Mouse (Mus musculus) ES-Bruce4 (cell line): ENCODE measurements around the gene Gm11168. TPM values are rescaled to one million over a fixed set of nuclear protein-coding genes. Genes with fewer than 3 reads are reported as not detected.
"Not testable (repeated sequence)": the region's sequence is repeated elsewhere in the genome, so short reads cannot be mapped to it uniquely, and the experiment has no call there.

Experiments
- H3K27ac ChIP-seq: 2 replicates; pipeline ENCODE4 v1.5.1; 2012; ENCODE audit warnings: low read length, inconsistent platforms; ENCODE audit not compliant: insufficient read depth
- H3K27me3 ChIP-seq: 2 replicates; pipeline ENCODE4 v1.6.1; 2012; ENCODE audit warnings: mild to moderate bottlenecking, low read length, inconsistent platforms; ENCODE audit not compliant: control insufficient read depth, poor library complexity, insufficient read depth, severe bottlenecking
- H3K36me3 ChIP-seq: 2 replicates; pipeline ENCODE4 v1.6.1; 2012; ENCODE audit warnings: inconsistent platforms, mild to moderate bottlenecking, low read length, moderate library complexity; ENCODE audit not compliant: control insufficient read depth, poor library complexity, insufficient read depth, severe bottlenecking
- H3K4me1 ChIP-seq: one replicate; pipeline ENCODE4 v1.8.1; 2011; ENCODE audit warnings: low read length; ENCODE audit not compliant: control insufficient read depth, insufficient read depth
- H3K4me3 ChIP-seq: 2 replicates; pipeline ENCODE4 v1.5.1; 2011; ENCODE audit warnings: low read depth, mild to moderate bottlenecking, low read length
- H3K9ac ChIP-seq: 2 replicates; pipeline ENCODE4 v1.6.1; 2012; ENCODE audit warnings: low read depth, mild to moderate bottlenecking, inconsistent platforms; ENCODE audit not compliant: poor library complexity, severe bottlenecking
- H3K9me3 ChIP-seq: replicated peaks from 2 replicates; pipeline ENCODE4 v1.6.1; 2012; ENCODE audit warnings: mild to moderate bottlenecking, low read length, inconsistent platforms; ENCODE audit not compliant: control insufficient read depth, poor library complexity, insufficient read depth, severe bottlenecking
- polyA plus RNA-seq: library from polyadenylated mRNA; stranded (reverse); fragments of >200 nt; gene quantifications from 2 replicates; pipeline ENCODE4 v1.2.4, GENCODE M21; 2011; ENCODE audit warnings: low read depth; ENCODE audit not compliant: missing spikeins, insufficient read depth, insufficient read length

Gm11168 gene
- polyA plus RNA-seq, 1 experiment: 8.3 TPM

- not testable (repeated sequence) for H3K27me3 ChIP-seq, H3K4me1 ChIP-seq, H3K9ac ChIP-seq, H3K4me3 ChIP-seq, H3K36me3 ChIP-seq, H3K9me3 ChIP-seq, H3K27ac ChIP-seq
These were observed 9.7 kb downstream of the Gm11168 start, which contains the start of gene Gm10721 for GRCm38 (mm10) chr9:3012733-3013279. Gene Gm10721, plus strand, starts transcription at chr9:3013140.

- not testable (repeated sequence) for H3K9ac ChIP-seq, H3K27ac ChIP-seq, H3K9me3 ChIP-seq, H3K36me3 ChIP-seq, H3K4me1 ChIP-seq, H3K4me3 ChIP-seq, H3K27me3 ChIP-seq
These were observed 12.2 kb downstream of the Gm11168 start, which contains the start of gene Gm10720 for GRCm38 (mm10) chr9:3015354-3015753. Gene Gm10720, plus strand, starts transcription at chr9:3015654.

- H3K9ac ChIP-seq, H3K27me3 ChIP-seq, H3K9me3 ChIP-seq, H3K4me3 ChIP-seq, H3K4me1 ChIP-seq, H3K36me3 ChIP-seq, H3K27ac ChIP-seq: not testable (repeated sequence)
These were observed 12.8 kb downstream of the Gm11168 start for GRCm38 (mm10) chr9:3015896-3016295.

GRCm38 (mm10) chr9:3017108-3017507 lies 14.0 kb downstream of the Gm11168 start, which contains the start of gene Gm10719:
Gene Gm10719, plus strand, starts transcription at chr9:3017408.
- not testable (repeated sequence) for H3K4me1 ChIP-seq, H3K36me3 ChIP-seq, H3K9me3 ChIP-seq, H3K4me3 ChIP-seq, H3K9ac ChIP-seq, H3K27me3 ChIP-seq, H3K27ac ChIP-seq

- H3K9me3 ChIP-seq, H3K27ac ChIP-seq, H3K9ac ChIP-seq, H3K4me3 ChIP-seq, H3K4me1 ChIP-seq, H3K36me3 ChIP-seq, H3K27me3 ChIP-seq: not testable (repeated sequence)
These were observed 15.8 kb downstream of the Gm11168 start for GRCm38 (mm10) chr9:3018944-3019343.

- not testable (repeated sequence) for H3K4me1 ChIP-seq, H3K9me3 ChIP-seq, H3K9ac ChIP-seq, H3K27me3 ChIP-seq, H3K36me3 ChIP-seq, H3K4me3 ChIP-seq, H3K27ac ChIP-seq
These were observed 16.9 kb downstream of the Gm11168 start for GRCm38 (mm10) chr9:3019835-3020727.

- not testable (repeated sequence) for H3K9ac ChIP-seq, H3K9me3 ChIP-seq
These were observed 19.3 kb downstream of the Gm11168 start for GRCm38 (mm10) chr9:3022316-3023008.

GRCm38 (mm10) chr9:3023312-3023984 lies 20.3 kb downstream of the Gm11168 start, which contains the start of gene Gm10718:
Gene Gm10718, plus strand, starts transcription at chr9:3023547.
- H3K27ac ChIP-seq, H3K4me1 ChIP-seq, H3K36me3 ChIP-seq, H3K27me3 ChIP-seq, H3K4me3 ChIP-seq, H3K9ac ChIP-seq, H3K9me3 ChIP-seq: not testable (repeated sequence)

More at GRCm38 (mm10) chr9:3022316-3023008, 19.3 kb downstream of the Gm11168 start:
- H3K4me3 ChIP-seq, H3K27ac ChIP-seq, H3K27me3 ChIP-seq, H3K36me3 ChIP-seq, H3K4me1 ChIP-seq: not testable (repeated sequence)
